Mouse (Mus musculus): ENCODE data around the gene Rpp14. TPM values are rescaled to one million over a fixed set of nuclear protein-coding genes. Genes with fewer than 3 reads are reported as not detected.

Gene Rpp14
- 10 to 100 TPM; 25.1 to 31.7 (median 29.3) TPM for total RNA-seq (2022)

- DNase-seq (ENCODE audit: low spot score in 2 of 2), result peak; percentile 92 to 98
Measured at GRCm38 (mm10) chr14:8080165-8080679, at the start of gene Rpp14. Rpp14 (plus strand) TSS chr14:8080367.

GRCm38 (mm10) chr14:8030535-8030934 is 49.6 kb upstream of the Rpp14 start:
- no peak for DNase-seq (ENCODE audit: low spot score in 2 of 2)

DNA sequence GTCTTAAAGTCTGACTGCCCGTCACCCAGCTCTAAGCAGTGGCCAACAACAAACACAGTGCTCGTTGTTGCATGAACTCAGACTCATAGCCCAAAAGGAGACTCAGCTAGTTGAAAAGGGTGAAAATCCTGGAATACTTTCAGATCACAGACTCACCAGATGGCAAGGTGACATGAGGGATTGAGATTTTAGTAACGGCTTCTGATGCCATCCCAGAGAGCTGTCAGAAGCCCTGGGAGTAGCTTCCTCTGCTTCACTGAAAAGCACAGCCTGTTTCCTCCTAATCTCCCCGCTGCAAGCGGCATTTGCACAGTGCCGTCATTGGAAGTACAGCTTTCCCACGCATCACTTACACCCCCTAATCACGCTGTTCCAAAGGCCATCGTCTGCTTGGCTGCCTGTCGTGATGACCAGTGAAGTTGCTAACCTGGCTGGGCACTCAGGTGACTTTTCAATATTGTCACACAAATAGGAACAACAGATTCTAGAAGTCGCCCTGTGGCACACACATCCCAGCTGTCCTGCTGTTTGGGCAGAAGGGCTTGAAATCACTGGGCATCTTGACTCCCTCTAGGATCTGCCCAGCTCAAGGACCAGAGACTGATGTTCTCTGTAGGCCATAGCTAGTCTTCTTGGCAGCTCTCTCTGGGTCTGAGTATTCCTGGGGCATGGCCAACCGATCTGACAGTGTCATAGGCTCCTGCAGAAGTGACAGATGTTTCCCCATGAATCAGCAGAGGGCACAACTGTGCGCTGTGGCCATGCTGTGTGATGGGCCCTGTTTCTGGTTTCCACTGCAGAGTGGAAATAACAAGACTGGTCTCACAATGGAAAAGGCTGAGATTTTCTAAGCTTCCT is 47.9 kb upstream of the Rpp14 start:
- peak in 1 of 2 experiments; percentile 46 for DNase-seq (ENCODE audit: low spot score in 2 of 2)

- no peak for DNase-seq (ENCODE audit: low spot score in 2 of 2)
Measured at GRCm38 (mm10) chr14:8034561-8034960, 45.6 kb upstream of the Rpp14 start.

DNA sequence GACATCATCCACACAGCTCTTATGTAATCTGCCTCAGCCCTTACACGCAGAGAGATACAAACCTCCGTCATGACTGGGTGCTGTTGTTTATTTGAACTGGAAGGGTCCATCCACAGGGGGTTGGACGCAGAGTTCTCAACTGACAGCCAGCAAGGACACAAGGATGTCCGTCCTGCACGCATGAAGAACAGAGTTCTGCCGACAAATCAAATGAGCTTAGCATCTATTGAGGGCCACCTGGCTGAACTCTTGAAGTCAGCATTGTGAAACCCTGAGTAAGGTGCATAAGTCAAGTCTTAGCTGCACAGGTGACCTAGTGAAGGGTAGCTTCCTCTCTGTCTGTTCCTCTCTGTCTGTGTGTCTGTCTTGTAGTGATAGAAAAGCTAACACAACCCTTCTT is 44.2 kb upstream of the Rpp14 start:
- DNase-seq (ENCODE audit: low spot score in 2 of 2), result no peak

- DNase-seq (ENCODE audit: low spot score in 2 of 2), result no peak
Measured at GRCm38 (mm10) chr14:8036406-8036805, 43.8 kb upstream of the Rpp14 start.

DNA sequence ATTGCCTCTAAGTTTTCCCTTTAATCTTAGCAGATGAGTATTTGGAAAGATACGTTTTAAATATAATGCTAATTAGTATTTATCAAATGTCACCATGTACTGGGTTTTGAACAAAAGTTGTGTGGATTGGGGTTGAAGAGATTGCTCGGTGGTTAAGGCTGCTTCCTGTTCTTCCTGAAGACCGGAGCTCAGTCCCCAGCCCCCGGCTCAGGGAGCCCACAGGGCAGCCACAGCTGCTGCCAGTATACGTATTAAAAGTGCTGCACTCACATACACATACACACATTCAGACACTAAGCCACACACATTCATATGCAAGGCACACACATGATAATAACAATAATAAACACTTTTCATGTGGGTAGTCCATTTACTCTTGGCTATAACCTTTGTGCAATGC is 42.0 kb upstream of the Rpp14 start:
- DNase-seq (ENCODE audit: low spot score in 2 of 2), result no peak

- peak in 1 of 2 experiments; percentile 71 for DNase-seq (ENCODE audit: low spot score in 2 of 2)
Measured at GRCm38 (mm10) chr14:8038791-8039448, 41.2 kb upstream of the Rpp14 start.

DNA sequence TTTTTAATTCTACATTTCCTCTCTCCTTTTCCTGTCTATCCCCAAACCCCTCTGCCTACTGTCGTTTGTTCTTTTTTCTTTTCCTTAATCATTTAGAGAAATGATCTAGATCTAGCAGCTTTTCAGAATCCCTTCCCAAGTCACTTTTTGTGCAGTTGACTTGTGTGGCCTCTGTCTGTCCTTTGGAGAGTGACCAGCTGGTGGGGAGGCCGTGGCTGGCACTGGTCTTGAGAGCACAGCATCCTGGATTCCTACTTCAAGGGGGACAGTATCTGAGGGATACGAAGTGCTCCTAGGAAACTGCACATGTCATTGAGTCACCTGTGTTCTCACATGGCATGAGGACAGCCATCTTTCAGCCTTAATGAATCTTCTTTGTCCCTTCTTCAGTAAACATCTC is 40.0 kb upstream of the Rpp14 start:
- no peak for DNase-seq (ENCODE audit: low spot score in 2 of 2)

DNA sequence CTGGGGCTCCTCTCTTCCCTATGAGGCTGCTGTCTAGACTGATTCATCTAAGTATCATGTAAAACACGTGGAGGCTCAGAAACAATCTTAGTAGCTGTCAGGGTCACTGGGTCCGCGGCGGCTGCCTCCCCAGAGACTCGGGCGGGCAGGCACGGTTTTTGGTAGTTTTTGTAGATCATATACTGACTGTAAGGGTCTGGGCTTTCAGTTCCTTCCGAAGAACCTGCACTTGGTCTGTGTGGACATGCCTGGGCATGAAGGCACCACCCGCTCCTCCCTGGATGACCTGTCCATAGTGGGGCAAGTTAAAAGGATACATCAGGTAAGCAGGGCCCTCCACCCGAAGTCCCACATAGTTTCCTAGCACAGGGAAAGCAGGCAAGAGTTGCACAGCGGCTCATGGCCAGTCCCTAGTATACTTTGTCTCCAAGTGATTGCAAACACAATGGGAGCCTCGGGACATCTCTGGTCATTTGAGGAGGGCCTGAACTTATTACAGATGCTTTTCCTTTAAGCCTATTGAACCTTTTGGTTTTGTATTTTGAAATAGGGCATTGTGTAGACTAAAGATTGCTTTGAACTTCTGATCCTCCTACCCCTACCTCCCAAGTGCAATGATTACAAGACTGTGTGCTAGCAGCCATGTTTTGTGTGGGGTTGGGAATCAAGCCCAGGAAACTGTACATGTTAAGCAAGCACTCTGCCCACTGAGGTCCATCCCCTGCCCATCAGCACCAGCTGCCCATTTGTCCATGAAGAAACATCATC is 39.1 kb upstream of the Rpp14 start:
- no peak for DNase-seq (ENCODE audit: low spot score in 2 of 2)

- DNase-seq (ENCODE audit: low spot score in 2 of 2), result no peak
Measured at GRCm38 (mm10) chr14:8042120-8042519, 38.0 kb upstream of the Rpp14 start.

- no peak for DNase-seq (ENCODE audit: low spot score in 2 of 2)
Measured at GRCm38 (mm10) chr14:8042577-8042976, 37.6 kb upstream of the Rpp14 start.

DNA sequence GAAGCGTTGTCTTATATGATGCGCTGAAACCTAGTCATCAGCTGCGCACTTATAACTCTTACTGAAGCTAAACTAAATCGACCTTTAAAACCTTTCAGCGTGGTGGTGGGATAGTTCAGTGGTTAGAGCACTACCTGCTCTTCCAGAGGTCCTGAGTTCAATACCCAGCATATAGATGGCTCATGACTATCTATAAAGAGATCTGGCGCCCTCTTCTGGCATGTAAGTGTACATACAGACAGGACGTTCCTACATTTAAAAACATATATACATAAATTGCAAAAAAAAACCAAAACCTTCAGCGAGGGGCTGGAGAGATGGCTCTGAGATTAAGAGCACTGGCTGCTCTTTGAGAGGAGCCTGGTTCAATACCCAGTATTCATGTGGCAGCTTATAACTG is 35.8 kb upstream of the Rpp14 start:
- DNase-seq (ENCODE audit: low spot score in 2 of 2), result no peak

GRCm38 (mm10) chr14:8044786-8045185 is 35.4 kb upstream of the Rpp14 start:
- no peak for DNase-seq (ENCODE audit: low spot score in 2 of 2)

DNA sequence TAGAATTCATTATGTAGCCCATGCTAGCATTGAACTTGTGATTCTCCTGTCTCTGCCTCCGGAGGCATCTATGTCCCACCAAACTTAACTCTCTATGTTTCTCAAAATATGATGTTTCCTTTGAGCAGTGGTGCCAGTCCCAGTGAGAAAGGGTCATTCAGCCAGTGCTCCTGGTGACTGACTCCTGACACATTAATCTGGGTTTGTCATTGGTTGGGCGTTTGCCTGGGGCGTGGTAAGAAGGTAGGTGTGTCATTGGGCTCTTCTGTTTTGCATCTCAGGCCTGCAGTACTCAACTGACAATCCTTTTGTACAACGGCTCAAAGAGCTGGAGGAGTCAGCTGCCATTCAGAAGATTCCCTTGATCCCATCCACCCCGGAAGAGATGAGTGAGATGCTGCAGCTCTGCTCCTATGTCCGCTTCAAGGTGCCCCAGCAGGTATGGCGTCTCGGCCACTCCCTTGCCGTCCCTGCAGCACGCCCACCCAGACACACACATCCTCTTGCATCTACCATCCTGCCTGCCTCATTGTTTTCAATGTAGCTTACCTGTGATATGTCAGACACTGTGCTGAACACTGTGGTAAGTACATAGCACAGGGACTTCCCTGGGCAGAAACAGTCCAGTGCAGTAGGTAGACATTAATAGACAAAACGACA is 34.9 kb upstream of the Rpp14 start:
- no peak for DNase-seq (ENCODE audit: low spot score in 2 of 2)

DNA sequence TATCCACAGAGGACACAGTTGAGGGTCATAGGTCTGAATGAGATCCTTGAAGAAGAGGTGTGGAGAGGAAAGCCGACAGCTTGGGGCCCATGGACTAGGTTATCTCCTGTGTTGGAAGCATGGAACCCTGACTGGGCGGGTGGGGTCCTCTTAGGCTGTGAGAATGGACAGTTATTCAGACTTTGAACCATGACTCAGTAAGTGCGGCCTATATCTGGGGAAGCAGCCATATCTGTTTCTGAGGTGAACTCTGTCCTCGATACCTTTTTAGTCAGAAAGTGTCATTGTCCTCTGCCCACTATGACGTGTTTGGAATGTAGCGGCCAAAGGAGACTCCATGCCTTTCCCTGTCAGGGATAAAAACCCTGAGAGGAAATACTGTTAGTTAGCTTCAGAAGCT is 33.3 kb upstream of the Rpp14 start:
- peak in 1 of 2 experiments; percentile 2 for DNase-seq (ENCODE audit: low spot score in 2 of 2)

GRCm38 (mm10) chr14:8049334-8049733 is 30.8 kb upstream of the Rpp14 start:
- peak in 1 of 2 experiments; percentile 3 for DNase-seq (ENCODE audit: low spot score in 2 of 2)

- no peak for DNase-seq (ENCODE audit: low spot score in 2 of 2)
Measured at GRCm38 (mm10) chr14:8051869-8052268, 28.3 kb upstream of the Rpp14 start.

DNA sequence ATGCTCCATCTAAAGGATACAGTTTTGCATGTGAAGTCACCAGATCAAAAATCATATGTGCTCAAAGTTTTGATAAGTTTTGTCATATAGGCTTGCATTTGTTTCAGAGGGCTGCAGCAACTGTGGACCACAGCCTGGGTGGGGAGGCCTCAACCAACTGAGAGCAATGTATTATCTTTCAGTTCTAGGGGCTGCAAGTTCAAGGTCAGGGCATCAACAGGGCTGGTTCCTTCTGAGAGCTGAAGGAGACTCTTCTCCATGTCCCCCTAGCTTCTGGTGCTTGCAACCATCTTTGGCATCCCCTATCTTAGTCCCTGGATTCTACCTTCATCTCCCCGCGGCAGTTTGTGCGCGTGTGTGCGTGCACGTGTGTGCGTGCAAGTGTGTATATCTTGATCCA is 27.5 kb upstream of the Rpp14 start:
- peak in 1 of 2 experiments; percentile 3 for DNase-seq (ENCODE audit: low spot score in 2 of 2)

DNA sequence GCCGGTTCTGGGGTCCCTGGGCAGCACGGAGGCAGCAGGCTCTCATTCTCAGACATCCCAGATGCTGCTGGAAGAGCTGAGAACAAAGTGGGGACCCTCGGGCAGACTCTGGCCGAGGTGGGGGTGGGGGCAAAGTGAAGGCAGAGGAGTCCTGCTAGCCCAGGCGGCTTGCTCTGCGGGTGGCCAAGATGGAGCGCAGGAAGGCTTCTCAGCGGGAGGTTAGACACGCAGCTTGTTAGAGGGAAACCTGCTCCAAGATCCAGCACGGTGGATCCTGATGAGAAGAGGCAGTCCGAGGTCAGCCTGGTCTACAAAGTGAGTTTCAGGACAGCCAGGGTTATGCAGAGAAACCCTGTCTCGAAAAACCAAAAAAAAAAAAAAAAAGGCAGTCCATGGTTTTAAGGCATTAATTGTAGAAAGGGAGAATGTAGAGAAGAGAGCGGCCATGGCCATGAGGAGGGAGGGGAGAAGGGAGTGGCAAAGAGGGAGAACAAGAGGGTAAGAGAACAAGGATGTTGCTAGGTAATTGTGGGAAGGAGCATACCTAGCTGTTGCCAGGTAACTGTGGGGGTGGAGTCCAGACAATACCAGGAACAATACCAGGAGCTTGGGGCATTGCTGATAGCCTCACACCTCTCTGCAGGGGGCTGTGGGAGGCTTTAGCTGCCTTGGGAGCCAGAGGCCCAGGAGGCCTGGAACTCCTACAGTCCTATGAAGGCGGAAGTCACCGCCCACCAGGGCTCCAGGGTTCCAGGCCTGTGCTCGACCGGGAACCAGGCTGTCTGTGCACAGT is 25.7 kb upstream of the Rpp14 start:
- peak in 1 of 2 experiments; percentile 5 for DNase-seq (ENCODE audit: low spot score in 2 of 2)

Measured in left cerebral cortex, adult 8-10 months (tissue).